Mouse (Mus musculus) kidney, adult 10 weeks (tissue): ENCODE results near the gene Gper1. TPM values are rescaled to one million over a fixed set of nuclear protein-coding genes. Genes with fewer than 3 reads are reported as not detected.

Source experiments
- polyA plus RNA-seq: library from polyadenylated mRNA; stranded (reverse); fragments of 350-450 nt; fragmentation: Illumina TruSeq; extraction: RNeasy Lipid Tissue Mini Kit (QIAGEN cat#74804); gene quantifications from one replicate; pipeline ENCODE4 v1.2.3, GENCODE M21; 2014; ENCODE audit warnings: low read depth, low replicate concordance

The Gper1 gene
- not detected for polyA plus RNA-seq

DNA sequence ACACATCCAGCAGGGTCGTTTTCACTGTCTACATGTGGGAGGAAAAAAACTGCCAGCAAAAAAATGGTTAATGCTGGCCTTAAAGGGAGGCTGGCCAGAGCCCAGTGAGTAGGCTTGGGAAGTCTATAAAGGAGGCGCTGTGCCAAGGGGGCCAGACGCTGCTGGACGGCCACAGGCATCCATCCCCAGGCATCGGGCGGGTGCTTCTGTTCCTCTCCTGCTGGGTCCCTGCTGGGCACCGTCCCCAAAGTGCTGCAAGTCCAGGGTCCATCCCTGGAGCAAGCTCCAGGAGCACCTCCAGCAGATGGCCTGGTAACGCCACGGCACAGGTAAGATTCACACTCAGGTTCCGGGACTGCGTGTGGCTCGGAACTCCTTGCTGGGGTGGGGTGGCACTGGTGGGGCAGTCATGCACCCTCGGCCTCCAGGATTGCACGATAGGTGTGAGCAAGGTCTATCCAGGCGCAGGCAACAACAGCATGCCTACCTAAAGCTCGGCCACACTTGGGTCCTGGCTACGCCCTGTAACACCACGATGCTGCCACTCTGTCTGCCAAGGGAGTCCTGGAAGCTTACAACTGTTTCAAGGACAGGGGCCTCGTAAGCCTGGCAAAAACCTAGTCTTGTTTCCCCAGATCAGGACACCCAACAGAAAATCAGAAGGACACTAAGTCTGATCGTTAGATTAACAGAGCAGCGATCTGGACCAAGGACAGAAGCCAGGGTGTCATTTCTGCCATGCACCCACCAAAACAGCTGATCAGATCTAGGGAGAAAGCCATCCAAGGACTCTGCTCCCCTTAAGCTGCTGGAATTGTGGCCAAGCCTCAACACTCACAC, at the start of gene Gper1:
Gene Gper1 (plus strand): TSS at position 126 of the 840 bp plus-strand sequence.

DNA sequence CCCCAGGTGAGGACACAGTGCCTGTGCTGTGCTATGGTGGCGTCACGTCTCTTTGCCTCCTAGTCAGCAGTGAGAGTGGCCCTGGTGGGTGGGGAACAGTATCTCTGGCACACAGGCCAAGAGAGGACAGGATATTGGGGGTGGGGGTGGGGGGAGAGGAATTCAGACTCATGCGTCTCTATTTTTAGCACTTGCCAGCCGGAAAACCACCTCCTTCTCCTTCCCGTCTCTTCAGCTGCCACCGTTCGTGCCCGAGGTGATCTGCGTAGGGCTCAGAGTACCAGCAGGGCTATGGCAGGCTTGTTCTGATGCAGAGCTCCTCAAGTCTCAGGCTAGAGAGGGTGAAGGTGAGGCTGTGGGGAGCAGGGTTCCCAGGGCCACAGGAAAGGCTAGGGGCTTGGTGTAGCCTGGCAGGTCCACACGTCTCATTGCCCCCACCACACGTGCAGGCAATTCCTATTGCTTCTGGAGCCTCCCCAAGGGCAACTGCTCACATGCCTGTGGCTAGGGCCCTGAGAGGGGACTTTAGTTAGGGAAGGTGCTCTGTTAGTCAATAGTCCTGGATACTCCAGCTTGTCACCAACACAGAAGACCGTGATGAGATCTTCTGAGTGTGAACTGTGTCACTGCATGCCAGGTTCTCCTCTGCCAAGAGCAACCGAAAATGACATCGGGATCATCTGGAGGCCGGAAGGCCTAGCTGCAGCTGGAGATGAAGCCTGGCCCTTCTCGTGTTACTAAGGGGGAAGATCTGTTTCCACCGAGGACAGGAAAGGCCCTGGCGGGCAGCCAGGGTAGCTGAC, 45.3 kb upstream of the Gper1 start, which contains the start of gene Gpr146:
Gene Gpr146 (plus strand): TSS at position 230 of the 803 bp plus-strand sequence.

GRCm38 (mm10) chr5:139404801-139405401, 18.1 kb upstream of the Gper1 start, which contains the start of gene C130050O18Rik:
Gene C130050O18Rik, plus strand, starts transcription at chr5:139405280.

DNA sequence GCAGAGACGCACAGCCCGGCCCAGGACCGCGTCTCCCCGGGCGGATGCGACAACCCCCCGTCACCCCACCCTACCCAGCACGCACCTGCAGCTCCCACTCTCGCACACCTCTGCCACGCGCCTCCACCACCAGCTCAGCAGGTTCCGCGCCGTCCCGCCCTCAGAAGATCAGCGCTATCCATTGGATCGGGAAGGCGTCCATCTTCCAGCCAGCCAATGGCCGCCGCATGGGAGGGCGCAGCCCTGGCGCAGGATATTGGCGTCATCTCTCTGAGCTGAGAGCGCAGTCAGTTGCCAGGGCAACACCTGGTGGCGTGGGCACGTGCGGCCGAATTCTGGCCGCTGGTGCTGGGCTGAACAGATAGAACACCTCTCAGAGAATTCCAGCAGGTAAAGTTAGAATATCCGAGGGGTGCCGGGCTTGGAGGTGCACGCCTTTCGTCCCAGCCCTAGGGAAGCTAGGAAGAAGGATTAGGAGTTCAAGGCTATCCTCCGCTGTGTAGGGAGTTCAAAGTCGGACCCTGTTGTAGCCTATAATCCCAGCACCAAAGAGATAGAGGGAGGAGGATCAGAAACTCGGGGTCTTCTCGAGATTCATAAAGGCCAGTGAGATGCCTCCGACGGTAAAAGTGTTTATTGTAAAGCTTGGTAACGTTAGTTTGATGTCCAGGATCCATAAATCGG, 37.6 kb downstream of the Gper1 start, which contains the start of gene 3110082I17Rik:
Gene 3110082I17Rik (minus strand): TSS at position 144 of the 684 bp plus-strand sequence.

Other genes with a start within 250 kb of the Gper1 start
- gene Sun1, start 222.5 kb upstream of the Gper1 start, polyA plus RNA-seq: 11.6 TPM
- 5.6 TPM for gene Get4, start 170.8 kb upstream of the Gper1 start, polyA plus RNA-seq
- not detected for gene Adap1, start 97.5 kb upstream of the Gper1 start, polyA plus RNA-seq
- 18.6 TPM for gene Cox19, start 71.7 kb upstream of the Gper1 start, polyA plus RNA-seq
- not detected for gene Cyp2w1, start 70.5 kb upstream of the Gper1 start, polyA plus RNA-seq
- 8.6 TPM for gene Gpr146, start 45.5 kb upstream of the Gper1 start, polyA plus RNA-seq
- gene C130050O18Rik, start 17.9 kb upstream of the Gper1 start, polyA plus RNA-seq: not detected
- 0.40 TPM for gene 3110082I17Rik, start 37.4 kb downstream of the Gper1 start, polyA plus RNA-seq
- gene Zfand2a, start 61.4 kb downstream of the Gper1 start, polyA plus RNA-seq: 6.6 TPM
- gene Uncx, start 120.3 kb downstream of the Gper1 start, polyA plus RNA-seq: not detected